Mouse (Mus musculus) cerebellum, adult 9-11 months (tissue): ENCODE results near the gene Sh2b3.

Source experiments
- DNase-seq: peaks from one replicate; pipeline ENCODE4 v3.0.0; 2022

Gene Sh2b3

DNA sequence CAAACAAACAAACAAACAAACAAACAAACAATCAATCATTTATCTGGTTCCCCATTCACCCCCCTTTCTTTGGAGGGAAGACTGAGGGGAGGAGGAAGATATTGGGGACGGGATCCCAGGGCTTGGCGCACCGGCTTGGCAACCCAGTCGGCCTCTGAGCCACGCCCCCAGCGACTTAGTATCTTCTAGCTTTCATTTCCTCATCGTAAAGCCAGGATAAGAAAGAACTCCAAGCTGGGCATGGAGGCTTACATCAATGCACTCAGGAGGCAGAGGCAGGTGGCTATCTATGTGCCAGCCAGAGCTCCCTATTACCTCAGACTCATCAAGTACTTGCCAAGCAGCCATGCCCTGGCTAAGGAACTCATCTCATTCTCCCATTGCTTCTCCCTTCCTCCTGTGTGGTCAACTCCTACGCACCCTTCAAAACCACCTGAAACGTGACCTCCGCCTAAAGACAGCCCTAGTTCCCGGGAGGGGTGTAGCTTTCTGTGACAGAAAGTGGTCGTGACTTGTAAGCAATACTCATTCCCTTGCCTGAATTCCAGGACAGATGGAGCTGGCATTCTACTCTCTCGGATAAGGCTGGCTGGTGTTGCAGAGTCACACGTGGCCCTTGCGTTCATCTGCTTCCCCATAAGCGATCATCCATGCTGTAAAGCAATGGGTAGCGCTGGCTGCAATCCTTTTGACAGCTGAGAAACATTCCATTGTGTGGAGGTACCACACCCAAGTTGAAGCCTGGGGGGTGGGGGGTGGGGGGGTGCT, 5.9 kb upstream of the Sh2b3 start:
- peak; percentile 62 for DNase-seq

DNA sequence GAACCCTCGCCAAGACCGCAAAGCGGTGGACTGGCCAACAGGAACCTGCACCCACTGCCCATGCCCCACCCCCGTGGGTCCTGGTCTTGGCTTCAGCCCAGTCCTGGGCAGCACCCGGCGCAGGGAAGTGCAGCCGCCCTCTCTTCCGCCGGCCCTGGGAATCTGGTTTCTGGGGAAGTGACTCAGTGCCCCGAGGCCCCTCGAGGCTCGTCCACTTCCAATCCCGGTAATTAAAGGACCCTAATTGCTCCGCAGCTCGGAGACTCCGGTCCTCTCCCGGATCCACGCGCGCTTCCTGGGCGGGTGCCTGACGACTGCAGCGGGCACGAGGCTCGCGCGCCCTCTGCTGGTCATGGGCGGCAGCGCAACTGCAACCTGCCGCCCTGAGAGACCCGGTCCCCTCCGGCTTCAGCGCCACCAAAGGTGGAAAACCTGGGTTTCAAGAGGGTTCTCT, 5.2 kb upstream of the Sh2b3 start:
- DNase-seq = peak; percentile 84

DNA sequence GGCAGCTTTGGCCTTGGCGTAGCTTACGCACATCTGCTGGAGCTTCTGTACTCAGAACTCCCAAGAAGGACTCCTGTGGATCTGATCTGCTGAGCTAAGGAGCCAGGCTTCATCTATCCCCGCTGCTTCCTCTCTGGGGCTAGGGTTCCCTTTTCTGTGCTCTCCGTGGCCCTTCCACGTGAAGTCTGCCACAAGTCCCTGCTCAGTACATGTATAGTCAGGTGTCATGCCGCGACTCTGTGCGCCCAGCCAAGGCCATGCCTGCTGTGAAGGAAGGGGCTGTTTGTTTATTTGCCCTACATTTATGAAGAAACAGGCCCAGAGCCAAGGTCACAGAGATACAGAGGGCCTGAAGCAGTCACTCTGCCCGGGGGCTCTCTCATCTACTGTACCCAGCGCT, 4.5 kb upstream of the Sh2b3 start:
- peak; percentile 51 for DNase-seq

DNA sequence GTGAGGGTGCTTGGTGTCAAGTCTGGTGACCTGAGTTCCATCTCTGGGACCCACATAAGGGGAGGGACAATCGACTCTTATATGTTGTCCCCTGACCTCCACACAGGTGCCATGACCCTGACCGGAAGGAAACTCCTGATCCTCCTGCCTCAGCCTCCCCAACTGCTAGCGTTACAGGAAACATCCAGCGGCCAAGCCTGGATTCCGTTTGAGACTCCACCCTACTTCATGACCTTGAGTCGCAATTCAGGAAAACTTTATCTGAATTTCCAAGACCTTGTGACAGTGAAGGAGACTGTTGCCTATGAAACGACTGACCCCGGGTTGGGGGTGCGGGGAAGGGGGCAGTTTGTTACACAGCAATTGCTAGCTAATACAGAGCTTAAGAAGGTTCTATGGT, 4.1 kb upstream of the Sh2b3 start:
- no peak for DNase-seq

DNA sequence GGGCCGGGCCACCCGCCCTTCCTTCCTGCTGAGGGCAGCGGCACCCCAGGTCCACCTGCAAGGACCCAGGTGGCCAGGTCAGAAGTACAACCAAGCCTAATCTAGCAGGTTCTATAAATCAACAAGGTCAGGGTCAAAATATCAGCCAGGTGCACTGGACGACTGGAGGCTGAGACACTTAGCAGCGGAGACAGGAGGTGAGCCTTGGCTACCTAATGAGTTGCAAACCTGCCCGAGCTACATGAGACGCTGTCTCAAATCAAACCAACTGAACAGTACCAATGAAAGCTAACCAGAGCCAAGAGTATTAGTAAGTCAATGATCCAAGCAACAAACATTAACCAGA, 1.7 kb upstream of the Sh2b3 start:
- no peak for DNase-seq

DNA sequence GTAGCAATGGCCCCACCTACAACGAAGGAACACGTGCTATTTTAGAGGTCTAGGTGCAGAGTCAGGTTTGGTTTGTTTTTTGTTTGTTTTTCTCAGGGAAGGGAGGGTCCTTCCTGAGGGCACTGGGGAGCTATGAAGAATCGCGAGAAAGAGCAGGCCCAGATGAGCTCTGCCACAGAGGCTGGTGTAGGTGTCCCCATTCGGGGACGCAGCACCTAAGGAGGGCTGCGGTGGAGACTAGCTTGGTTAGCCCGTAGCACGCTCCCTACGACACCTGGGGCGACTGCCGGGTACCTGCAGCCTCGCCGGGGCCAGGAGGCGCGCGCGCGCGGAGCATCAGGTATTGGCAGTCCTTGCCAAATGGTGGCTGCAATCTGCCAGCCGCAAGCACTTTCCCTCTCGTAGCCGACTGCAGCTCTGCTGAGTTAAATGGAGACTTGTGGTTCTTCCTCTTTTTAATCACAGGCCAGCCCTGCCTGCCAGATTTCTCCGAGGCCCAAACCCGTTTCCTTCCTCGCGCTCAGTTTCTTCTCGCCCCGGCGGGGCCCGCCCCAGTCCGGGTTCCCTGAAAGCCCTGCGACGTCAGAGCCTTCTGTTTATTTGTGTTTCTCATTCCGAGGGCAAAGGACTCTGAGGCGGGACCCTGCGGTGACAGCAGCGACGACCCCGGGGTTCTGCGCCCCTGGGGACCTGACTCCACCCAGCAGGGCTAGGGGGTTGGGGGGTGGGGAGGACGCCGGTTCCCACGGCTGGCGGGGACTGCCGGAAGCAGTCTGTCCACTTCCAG, 1.1 kb upstream of the Sh2b3 start:
- DNase-seq = peak; percentile 78

DNA sequence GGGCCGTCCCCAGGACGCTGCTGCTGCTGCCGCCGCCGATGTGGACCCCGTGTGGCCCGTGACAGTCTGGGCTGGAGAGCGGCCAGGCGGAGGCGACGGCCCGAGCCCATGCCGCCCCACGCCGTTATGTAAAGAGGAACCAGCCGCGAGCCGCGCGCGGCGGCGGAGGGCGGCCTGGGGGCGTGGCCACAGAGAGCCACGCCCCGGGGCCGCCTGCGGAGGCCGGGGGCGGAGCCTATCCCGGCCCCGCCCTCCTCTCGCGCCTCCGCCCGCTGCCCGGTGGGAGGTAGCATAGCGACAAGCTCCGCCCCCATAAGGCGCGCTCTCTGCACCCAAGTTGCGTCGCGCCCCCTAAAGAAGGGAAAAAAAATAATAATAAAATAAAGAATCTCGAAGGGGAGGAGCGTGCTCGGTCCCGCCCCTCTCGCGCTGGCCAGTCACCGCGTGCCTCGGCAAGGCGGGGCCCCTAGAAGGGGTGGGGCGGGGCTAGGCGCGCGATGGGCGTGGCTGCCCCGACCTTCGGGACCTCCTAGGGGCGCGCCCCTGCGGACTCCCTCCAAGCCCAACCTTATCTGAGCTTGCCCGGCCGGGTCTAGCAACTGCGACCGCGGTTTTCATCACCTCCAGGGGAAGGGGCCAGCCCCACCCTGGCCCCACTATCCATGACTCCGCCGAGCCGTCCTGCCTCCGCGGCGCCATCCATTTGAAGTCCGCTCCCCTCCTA, 592 bp downstream of the Sh2b3 start:
- DNase-seq = peak; percentile 90

DNA sequence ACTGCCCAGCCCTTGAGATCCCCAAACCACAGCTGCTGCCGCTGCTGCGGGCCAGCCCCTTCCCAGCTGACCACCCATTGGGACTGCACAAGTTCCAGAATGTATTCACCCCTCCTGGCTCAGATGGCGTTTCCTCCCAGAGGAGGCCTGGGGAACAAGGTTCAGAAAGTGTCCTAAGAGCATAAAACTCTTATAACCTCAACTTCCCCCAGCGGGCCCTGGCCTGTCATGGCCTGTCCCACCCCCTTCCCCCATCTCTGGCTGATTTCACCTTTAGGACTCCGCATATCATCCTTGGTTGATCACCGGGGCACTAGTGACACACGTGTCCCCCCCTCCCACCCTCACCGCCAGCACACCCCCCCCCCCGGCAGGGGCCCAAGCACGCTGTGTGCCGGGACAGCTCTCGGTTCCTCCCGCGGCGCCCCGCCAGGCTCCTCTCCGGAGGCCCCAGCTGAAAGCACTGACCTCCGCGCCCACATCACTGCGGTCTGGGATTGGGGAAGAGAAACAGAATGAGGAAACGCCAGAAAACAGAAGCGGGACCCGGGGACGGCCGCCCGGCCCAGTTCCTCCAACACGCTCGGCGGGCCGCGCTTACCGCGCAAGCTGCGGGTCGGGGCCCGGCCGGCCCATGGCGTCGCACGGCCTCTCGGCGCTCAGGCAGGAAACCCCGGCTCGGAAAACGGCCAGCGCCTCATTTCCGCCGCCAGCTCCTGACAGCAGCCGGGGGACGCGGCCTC, 1.3 kb downstream of the Sh2b3 start:
- no peak for DNase-seq

DNA sequence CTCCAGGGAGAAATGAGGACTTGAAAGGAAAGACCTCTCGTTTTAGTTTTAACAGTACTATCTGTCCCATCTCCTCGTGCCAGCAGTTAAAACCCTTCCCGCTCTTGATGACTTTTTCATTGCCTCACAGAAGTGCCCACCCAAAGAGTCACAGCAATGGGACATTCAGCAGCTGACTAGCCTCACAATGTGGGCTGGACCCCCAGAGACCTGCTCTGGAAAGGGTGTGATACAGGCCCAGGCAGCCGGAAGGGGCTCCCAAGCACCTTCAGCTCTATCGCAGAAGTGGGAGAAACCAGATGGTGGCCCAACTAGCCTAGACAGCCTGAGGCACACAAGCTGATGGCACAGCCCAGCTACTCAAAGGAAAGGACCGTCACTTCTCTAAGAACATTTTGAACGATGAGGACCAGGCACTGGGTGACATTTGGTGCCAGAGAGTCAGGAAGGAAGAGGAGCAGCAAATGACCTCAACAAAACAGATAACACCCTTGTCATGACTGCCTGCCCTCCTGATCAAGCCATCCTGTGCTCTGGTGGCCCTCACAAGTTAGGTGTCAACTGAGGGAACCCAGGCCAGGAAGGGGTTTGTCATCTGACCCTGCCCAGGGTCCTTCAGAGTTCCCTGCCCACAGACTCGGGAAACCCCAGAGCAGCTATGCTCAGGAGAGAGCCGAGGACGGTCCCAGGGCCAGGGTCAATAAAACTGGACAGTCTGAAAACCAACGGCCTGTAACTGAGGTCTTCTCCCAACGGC, 2.3 kb downstream of the Sh2b3 start:
- no peak for DNase-seq

DNA sequence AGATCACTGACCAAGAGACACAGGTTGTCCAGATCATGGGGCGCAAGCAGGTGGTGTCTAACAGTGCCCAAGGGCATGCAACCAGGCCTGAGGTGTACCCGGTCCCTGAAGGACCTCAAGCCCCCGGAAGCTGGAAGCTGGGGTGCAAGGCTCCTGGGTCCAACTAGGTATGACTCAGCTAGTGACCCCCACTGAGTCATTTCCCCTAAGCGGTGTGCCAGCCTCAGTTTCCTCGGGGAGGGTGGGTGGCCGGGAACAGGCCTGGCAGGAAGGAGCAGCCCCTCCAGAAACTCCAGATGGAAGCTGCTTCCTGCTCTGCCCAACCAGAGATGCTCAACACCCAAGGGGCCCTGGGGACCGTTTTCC, 3.2 kb downstream of the Sh2b3 start:
- DNase-seq = peak; percentile 73

DNA sequence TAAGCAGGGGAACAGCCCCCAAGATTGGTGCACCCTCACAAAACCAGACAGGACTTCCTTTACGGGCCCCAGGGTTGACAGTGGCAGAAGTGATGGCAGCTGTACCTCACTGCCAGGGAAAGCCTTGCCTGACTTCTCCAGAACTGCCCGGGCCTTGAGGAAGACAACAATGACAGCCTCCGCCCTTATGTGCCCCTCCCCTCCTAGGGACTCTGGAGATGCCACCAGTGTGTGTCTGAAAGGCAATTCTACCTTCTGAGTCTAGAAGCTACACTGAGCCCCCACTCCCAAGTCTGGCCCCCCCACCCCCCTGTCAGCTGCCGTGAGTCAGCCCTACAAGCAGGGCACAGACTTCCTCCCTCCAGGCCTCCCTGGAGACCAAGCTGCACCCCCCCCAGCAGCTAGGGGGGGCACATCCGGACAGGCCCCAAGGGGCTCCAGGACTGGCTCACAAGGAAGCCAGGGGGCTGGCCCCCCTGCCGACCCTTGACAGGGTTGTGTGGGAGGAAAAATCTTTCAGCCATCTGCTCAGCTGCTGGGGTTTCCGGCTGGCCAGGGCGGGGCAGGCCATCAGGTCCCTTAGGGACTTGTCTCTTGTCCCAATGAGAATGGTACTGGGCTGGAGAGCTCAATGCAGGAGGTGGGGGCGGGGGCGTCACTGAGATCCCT, 3.7 kb downstream of the Sh2b3 start:
- DNase-seq = peak; percentile 83

DNA sequence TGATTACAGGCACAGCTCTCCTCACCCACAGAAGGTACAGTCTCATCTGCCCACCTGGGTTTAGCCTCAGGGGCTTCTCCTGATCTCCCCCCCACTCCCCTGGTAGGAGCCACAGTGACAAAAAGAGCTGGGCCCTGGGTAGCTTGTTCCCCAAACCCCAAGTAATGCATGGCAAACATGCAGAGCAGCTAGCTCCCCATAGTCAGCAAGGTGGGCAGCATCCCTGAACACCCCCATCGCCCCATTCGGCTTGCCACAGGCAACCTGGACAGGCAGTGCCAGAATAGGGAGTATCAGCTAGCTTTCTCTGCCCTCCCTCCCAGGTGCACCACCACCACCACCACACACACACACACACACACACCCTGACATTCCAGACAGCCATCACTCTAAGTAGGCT, 4.3 kb downstream of the Sh2b3 start:
- DNase-seq = no peak

DNA sequence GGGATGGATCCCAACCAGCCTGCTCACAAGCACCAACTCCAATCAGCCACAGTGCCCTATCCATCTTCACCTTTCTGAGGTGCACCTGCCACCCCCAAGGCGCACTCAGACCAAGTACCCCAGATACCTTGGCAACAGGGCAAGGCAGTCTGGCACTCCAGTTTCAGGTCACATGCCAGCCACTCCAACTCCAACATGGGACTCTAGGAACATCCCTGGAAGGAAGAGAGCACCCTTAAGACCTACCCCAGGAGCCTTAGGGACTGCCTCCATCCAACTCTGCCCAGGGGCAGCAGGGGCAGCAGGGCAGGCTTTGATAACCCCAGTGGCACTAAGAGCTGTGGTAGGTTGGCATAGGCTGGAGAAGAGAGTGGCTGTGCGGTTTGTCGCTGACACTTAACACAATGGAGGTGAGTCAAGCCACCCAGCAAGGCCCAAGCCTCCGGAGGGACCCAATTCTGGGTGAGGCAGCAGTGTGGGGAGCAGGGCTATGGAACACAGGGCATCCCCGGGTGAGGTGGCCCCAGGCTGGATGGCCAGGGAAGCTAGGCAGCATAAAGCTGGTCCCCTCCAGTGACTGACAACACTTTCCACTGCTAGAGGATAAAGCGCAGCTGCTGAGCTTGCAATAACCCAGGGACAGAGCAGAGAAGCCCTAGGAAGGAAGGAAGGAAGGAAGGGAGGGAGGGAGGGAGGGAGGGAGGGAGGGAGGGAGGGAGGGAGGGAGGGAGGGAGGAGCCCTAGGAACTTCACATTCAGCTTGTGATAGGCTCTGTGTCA, 4.9 kb downstream of the Sh2b3 start:
- DNase-seq = no peak

DNA sequence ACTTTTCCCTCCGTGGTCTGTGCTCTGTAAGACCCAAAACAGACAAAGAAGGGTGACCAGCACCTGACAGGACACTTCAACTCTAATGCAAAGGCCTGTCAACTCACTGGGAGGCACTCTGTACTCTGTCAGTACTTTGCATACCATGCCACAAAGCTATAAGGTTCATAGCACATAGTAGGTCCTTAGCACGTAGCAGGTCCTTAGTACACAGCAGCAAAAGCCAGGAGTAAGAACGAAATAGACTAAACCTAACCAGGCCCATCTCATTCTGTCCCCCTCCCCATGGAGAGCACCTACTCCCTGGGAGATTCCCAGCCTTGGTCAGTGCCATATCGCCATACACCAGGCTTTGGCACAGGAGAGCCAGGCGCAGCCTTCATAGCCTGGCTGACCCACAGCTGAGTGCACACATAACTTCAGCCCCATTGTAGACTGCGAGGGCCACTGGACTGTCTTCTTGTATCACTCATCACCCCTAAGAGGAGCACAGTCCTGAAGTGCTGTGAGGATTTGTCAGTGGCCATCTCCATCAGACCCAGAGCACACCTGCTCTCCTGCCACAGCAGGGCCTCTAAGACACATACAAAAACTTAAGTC, 6.3 kb downstream of the Sh2b3 start:
- DNase-seq = no peak

DNA sequence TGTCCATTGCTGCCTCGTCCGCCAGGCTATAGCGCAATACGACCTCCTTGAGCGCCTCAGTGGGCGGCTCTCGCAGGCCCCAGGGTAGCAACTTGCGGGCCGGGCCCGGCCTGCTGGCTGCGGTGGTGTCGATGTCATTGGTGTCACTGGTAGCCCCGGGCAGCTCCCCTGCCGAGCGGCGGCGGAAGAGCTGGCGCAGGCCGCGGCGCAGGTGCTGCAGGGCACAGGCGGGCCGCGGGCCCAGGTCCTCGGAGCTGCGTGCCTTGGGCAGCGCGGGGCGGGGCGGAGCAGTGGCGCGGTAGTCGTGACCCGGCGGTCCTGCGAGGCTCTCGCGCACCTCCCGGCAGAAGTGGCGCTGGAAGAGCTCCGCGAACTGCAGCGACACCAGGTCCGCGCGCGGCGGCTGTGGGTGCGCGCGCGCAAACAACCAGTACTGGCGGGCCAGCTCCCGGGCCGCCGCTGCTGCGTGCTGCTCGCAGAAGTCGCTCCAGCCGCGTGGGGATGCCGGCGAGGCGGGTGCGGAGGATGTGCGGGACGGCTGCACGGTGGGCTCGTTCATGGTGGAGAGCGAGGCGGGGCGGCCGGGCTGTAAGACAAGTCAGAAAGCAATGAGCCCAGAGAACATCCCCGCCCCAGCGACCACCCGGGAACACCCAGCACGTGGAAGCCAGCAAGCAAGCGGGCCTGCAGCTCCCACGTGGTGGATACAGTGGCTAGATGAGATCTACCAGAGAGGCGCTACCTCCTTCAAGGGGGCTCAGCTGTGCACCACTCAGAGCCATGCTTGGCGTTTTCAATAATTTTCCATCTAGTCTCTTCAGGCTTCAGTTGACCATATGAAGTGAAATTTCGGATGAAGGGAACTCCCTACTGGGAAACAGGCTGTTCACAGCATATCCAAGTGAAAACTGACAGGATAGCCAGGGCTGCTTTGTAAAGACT, 8.7 kb downstream of the Sh2b3 start:
- DNase-seq = peak; percentile 83

DNA sequence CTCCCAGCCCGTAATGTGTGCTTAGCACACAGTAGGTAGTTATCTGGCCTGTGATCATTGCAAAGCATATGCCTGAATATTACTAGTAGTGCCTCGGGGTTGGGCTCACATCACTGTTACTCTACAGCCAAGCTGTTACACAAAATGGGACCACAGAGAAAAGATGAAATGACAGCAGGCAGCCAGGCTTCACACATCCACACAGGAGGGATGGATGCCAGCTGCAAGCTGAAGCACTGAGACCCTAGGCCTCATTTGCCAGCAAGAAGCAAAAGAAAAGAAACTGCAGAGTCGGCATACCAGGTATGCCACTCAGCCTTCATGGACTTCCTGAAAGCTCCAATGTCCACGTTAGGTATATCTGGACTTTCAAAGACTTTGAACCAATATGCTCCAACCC, 9.6 kb downstream of the Sh2b3 start:
- DNase-seq = no peak

DNA sequence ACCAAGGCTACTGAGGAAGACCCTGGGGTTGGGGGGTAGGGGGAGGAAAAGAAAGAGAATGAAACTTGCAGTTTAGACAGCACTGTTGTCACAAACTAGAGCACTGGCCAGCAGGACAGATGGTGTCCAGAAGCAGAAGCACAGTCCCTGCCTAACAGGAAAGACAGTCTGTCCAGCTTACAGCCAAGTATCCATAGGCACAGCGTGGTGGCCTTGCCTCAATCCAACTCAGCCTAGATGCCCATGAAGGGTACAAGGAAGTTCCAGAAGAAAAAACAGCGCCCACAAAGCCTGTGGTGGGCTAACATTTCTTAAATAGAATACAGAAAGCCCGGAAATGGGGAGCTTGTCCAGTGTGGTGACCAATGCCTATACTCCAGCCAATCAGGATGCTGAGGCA, 11.8 kb downstream of the Sh2b3 start:
- DNase-seq = peak; percentile 76

DNA sequence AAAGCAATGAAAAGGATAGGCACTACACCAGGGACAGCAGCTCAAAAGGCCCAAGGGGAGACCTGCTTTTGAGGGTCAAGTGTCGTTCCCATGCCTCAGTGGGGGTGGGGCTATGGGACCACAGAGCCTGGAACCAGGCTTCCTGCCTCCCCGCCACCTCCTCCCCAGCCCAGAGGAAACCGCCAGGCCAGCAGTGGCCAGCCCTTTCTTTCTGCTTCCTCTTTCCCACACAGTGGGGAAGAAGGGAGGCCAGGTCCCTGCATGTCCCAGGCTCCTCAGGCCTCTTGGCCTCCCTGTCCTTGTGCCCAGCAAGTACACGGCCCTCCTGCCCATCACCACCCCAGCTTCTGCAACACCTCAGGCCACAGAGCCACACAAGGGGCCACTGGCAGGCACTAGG, 13.3 kb downstream of the Sh2b3 start:
- DNase-seq = peak; percentile 53

DNA sequence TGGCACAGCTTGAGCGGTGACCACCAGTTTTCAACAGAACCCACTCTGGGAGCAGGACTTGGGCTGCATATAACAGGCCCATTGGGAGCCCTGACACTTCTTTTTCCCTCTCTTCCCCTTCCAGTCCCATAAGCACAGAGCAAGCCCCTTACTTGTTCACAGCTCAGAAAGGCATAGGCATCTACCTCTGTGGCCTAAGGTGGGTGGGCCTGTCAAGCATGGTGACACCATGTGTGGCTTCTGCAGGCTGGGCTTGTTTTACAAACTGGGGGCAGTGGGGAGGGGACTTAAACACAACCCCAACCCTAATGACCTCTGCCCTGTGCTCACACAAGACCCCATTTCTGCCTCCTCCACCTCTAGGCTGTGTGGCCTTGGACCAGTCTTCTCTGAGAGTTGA, 13.8 kb downstream of the Sh2b3 start:
- DNase-seq = peak; percentile 40
